Mouse (Mus musculus) lung, postnatal 10 days (tissue): ENCODE results near the gene Fbf1.

ENCODE experiments used
- DNase-seq: peaks from one replicate; pipeline ENCODE4 v3.0.0; 2021

Fbf1 gene

DNA sequence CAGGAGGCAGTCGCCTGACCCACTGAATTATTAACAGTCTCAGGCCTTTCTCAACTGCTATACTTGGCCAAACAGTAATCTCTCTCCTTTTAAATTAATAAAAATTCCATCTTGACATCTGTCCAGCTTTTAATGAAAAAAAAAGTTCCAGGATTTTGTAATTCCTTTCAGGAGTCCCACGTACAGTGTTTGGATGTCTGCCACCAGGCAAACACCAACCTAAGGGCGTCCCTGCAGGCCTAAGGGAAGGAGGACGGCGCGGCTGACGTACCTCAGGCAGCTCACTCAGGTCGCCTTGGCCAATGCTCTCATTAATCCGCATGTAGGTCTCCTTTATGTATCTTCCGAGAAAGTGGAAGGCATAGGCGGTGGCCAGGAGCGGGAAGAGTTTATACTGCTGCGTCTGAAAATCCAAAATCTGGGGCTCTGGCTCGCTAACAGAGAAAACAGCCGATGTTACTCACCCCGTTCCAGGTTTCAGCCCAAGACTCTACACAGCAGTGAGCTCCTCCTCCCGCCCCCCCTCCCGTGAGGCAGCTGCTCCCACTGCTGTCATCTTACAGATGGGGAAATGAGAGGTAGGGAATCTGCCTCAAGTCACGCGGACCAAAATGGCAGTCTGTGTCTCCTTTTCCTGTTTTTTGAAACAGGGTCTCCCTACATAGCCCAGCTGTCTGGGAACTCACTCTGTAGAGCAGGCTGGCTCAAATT lies 10.6 kb upstream of the Fbf1 start:
- peak; percentile 52 for DNase-seq

- DNase-seq, result no peak
These were observed 8.0 kb upstream of the Fbf1 start for GRCm38 (mm10) chr11:116176010-116176409.

- DNase-seq, result no peak
These were observed 6.9 kb upstream of the Fbf1 start for GRCm38 (mm10) chr11:116174775-116175448.

DNA sequence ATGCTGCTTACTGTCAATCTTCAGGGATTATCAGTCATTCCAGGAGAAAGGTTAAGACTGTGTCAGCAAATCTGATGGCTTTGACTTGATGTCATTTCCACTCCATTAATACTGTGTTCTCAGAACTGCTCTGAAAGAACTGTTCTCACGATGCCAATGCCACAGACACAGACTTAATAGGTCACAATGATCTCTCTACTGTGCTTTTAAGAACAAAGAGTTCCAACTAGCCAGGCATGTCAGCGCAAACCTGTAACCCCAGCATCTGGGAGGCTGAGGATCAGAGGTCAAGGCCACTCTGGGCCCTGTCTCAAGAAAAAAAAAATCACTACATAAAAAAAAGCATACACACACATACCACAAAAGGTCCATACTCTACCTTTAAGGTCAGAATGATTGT lies 4.0 kb upstream of the Fbf1 start:
- DNase-seq, result no peak

GRCm38 (mm10) chr11:116170003-116170800 lies 2.2 kb upstream of the Fbf1 start:
- no peak for DNase-seq

DNA sequence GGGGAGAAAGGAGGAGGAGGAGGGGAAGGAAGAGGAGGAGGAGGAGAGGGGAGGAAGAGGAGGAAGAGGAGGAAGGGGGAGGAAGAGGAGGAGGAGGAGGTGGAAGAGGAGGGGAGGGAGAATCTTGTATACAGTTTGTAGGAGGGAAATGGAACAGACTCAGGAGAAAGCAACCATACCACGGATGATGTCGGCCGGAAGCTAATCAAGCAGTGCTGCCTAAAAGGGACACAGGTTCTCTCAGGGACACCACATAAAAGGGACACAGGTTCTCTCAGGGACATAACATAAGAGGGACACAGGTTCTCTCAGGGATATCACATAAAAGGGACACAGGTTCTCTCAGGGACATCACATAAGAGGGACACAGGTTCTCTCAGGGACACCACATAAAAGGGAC lies 1.2 kb upstream of the Fbf1 start:
- DNase-seq, result no peak

GRCm38 (mm10) chr11:116167232-116167631 lies 734 bp downstream of the Fbf1 start:
- no peak for DNase-seq

- no peak for DNase-seq
These were observed 5.0 kb downstream of the Fbf1 start for GRCm38 (mm10) chr11:116163002-116163401.

DNA sequence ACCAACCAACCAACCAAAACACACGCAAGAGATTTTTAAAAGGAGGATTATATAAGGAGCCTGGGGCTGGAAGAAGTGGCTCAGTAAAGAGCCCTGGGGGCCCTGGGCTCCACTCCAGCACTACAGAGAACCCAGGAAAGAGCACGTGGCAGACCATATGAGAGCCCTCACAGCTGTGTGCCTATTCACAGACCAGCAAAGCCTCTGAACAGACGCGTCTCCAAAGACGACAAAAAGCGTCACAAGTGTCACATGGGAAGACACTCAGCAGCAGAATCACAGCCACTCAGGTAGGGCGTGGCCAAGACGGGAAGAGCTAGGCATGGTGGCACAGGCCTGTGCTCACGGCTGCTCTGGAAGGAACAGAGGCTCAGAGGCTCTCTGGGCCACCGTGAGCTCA lies 5.8 kb downstream of the Fbf1 start:
- no peak for DNase-seq

- no peak for DNase-seq
These were observed 6.7 kb downstream of the Fbf1 start for GRCm38 (mm10) chr11:116161312-116161711.

DNA sequence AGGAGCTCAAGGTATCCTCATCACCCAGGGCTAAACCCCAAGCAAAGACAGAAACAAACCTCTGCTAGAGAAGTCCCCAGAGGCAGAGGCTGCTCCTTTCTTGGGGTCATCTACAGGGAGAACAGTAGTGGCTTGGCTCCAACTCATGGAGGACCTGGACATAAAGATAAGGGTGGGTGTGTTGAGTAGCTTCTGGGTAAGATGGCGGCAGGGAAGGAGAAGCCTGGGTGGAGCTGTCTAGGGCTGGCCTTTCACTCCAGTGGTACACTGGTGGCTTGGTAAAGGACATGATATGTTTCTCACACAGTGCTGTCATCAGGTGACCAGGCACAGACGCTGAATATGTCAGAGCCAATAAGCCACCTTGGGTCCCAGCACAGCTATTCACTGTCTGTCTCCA lies 17.0 kb downstream of the Fbf1 start:
- DNase-seq, result no peak

DNA sequence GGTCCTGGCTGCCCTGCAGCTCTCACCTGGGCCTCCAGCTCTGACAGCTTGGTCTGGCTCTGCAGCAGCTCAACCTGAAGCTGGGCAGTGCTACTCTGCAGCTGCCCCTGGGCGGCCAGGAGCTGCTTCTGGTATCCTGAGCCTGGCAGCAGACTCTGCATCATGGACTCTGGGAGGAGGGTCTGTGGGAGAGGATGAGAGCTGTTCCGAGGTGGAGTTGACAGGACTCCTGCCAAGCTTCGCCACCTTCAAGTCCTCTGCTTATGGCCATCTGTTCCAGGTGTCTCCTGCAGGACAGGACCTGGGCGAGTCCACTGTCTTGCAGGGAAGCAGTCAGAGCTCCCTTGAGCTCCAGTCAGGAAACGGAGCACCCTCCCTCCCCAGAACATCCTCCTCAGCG lies 18.6 kb downstream of the Fbf1 start:
- DNase-seq, result no peak

DNA sequence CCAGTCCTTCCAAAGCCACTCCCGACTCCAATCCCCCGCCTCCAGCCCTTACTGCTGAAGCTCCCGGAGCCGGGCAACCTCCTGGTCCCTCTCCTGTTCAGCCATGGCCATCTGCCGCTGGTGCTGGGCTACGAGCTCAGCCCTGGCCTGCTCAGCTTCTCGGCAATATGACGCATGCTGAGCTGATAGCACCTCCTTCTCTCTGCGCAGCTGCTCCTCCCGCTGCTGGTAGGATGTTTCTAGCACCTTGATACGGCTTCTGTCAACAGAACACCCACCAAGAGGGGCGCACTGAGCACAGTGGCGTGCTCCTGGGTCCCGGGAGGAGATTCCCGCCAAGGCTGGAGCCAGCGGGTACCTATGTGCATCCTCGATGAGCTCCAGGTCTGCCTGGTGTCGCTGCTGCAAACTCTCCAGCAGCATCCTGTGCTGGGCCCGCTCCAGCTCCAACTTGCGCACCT lies 19.2 kb downstream of the Fbf1 start:
- DNase-seq, result no peak

- DNase-seq, result peak; percentile 43
These were observed 21.5 kb downstream of the Fbf1 start for GRCm38 (mm10) chr11:116146294-116146985.

GRCm38 (mm10) chr11:116145481-116146293 lies 22.3 kb downstream of the Fbf1 start:
- DNase-seq, result peak; percentile 9

- no peak for DNase-seq
These were observed 24.5 kb downstream of the Fbf1 start for GRCm38 (mm10) chr11:116143468-116143867.

GRCm38 (mm10) chr11:116142211-116142991 lies 25.6 kb downstream of the Fbf1 start:
- peak; percentile 13 for DNase-seq

DNA sequence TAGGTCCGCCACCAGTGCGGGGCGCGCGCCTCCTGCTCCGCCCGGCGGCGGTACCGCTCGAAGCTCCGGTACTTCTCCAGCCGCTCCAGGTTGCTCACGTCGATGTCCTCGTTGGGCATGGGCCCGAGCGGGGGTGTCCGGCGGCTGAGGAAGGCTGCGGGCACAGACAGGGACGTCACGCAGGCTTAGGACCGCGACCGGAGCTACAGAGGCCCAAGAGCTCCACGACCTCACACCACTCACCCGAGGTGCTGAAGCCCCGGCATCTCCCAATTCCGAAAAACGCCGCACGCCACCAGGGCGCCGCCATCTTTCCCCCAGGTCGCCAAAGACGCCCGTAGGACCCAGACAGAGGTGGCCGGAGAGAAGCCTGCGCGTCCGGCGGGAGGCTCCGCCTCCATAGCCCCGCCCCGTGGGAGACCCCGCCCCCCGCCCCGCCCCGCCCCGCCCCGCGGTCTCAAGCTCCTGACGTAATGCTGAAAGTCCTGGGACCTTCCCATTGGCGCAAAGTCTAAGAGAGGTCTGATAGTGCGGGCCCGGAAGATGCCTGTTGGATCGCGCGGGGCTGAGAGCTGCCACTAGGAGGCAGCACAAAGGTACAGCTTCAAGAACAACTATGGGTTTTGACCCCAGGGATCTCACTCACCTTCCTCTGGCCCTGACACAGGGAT lies 29.4 kb downstream of the Fbf1 start, which contains the start of gene Mrpl38:
Gene Mrpl38, minus strand, starts transcription at position 401 of the 671 bp plus-strand sequence.
- peak; percentile 94 for DNase-seq

DNA sequence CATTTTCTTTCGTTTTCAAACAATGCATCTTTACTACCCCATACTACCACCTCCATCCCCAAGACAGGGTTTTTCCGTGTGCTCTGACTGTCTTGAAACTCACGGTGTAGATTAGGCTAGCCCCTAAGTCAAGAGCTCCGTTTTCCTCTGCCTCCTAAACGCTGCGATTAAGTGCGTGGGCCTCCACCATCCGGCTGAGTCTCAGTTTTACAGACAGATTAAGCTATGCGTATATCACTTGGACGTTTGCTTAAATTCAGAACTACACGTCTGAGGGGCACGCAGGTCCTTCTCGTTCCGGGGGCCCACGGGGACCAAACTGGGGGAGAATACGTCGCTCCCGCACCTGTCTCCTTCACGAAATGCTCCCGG lies 29.9 kb downstream of the Fbf1 start:
- no peak for DNase-seq

GRCm38 (mm10) chr11:116134171-116134570 lies 33.8 kb downstream of the Fbf1 start:
- DNase-seq, result no peak

- DNase-seq, result peak; percentile 17
These were observed 34.5 kb downstream of the Fbf1 start for GRCm38 (mm10) chr11:116133497-116133896.
